Mouse (Mus musculus) testis, adult 2 months (tissue): ENCODE measurements at regions not wholly inside any gene's neighbourhood (a gene's known extent, or its start where the extent isn't known, plus 50 kb on each side); places are given as distances from the start of the nearest gene placed in this dataset.

Experiments
- CTCF ChIP-seq: fragments of 200-500 bp; IDR thresholded peaks from 2 replicates; pipeline ENCODE4 v1.5.1; 2012; ENCODE audit warnings: low read depth, mild to moderate bottlenecking, inconsistent platforms, low read length, moderate library complexity; ENCODE audit not compliant: control insufficient read depth, insufficient read depth, insufficient replicate concordance
- POLR2A ChIP-seq: fragments of 200-500 bp; IDR thresholded peaks from 2 replicates; pipeline ENCODE4 v1.6.1; 2012; ENCODE audit warnings: low read depth, mild to moderate bottlenecking, inconsistent platforms, low read length, moderate library complexity; ENCODE audit not compliant: control insufficient read depth

DNA sequence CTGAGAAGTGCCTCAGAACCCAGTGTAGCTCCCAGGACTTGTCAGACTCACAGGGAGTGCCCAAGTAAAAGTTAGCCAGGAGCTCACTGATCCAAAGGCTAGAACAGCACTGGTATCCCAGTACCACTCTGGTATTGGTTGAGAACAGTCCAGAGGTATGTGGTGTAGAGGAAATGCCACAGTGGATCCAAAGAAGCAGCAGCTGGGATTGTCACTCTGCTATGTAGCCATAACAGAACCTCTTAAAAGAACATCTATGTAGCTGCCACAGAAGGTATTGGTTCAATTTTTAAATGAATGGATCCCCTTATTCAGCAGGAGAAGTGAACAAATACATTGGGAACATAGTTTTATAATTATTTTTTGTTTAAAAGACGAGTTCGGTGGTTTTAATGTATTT lies 86.8 kb upstream of the Tsc22d2 start:
- no peak for TF ChIP-seq CTCF
- TF ChIP-seq POLR2A = no peak
